Mouse (Mus musculus) embryonic stem cell, embryonic (primary cell): Measurements from ENCODE around the gene Myo5a.
"Not testable (repeated sequence)": the region's sequence is repeated elsewhere in the genome, so short reads cannot be mapped to it uniquely, and the experiment has no call there.

ENCODE experiments used
- CTCF ChIA-PET, 4 experiments: fragments of 300-600 bp in 2 of 4; fragments of 350-600 bp in 2 of 4; sonication (Branson Sonifier 250); formaldehyde crosslinking; loops; one replicate each; lab custom pipeline; 2022; ENCODE audit warnings: inconsistent platforms in 2 of 4; lab: Charles Lee
- POLR2A ChIA-PET, 4 experiments: fragments of 300-600 bp in 2 of 4; fragments of 350-600 bp in 2 of 4; sonication (Branson Sonifier 250); formaldehyde crosslinking; loops; one replicate each; lab custom pipeline; 2022; ENCODE audit warnings: antibody characterized with exemption in 4 of 4, inconsistent platforms in 1 of 4; lab: Charles Lee

Gene Myo5a

DNA sequence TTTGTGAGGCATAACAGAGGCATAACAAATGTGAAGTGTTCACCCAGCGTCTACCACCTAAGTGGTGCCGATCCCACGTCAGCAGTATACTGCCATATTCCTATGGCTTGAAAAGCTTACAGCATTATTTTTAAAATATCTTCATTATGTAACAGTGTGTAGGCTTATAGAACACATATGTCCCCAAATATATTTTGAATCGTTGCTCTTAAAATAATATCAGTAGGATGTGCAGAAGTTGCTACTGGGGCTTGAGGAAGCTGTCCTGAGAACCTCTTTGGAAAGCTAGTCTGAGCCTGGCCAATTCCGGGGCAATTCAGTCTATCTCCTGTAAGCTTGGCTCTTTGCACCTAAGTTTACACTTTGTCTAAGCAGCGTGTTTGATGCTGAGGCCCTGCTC lies 177.1 kb downstream of the Myo5a start:
- CTCF ChIA-PET, result interaction anchor here in 1 of 4 experiments (0.9 kb wide), 1 partner anchor 30 kb away, joined by 3 read pairs; no protein-coding TSS in a partner anchor
- POLR2A ChIA-PET, result interaction anchor here in 2 of 4 experiments (0.7 to 1.7 kb wide), 2 partner anchors 14 to 17 kb away, joined by 3 to 5 read pairs; no protein-coding TSS in a partner anchor

DNA sequence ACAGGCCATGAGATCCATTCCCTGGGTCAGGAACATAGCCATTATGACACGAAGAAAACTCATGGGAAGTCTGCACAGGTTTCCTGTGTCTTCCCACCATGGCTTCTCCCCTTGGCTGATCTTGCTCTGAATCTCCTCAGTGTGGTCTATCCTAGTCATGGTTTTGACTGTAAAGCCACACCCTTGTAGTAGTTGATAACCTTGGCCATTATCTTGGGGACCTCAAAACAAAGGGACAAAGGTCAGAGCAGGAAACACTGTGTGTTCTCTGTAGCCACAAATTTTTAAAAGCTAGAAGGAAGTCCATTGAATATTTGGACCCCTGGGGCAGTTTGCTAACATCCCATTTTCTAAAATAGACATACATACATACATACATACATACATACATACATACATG lies 177.5 kb downstream of the Myo5a start:
- CTCF ChIA-PET, result interaction anchor here in 1 of 4 experiments (0.6 kb wide), 1 partner anchor 34 kb away, joined by 3 read pairs; no protein-coding TSS in a partner anchor
- POLR2A ChIA-PET, result interaction anchor here in 2 of 4 experiments (0.6 to 1.7 kb wide), 3 partner anchors 13 to 28 kb away, joined by 3 to 5 read pairs (median 3); no protein-coding TSS in a partner anchor

DNA sequence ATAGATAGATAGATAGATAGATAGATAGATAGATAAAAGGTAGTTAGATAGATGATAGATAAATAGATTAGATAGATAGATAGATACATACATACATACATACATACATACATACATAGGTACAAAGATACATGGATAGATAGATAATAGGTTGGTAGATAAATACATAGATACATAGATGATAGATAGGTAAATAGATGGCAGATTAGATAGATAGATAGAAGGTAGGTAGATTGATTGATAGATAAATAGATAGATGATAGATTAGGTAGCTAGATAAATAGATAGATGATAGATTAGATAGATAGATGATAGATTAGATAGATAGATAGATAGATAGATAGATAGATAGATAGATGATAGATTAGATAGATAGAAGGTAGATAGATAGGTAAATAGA lies 178.1 kb downstream of the Myo5a start:
- CTCF ChIA-PET, result interaction anchor here in 1 of 4 experiments (0.6 kb wide), 1 partner anchor 35 kb away, joined by 3 read pairs; no protein-coding TSS in a partner anchor
- POLR2A ChIA-PET, result interaction anchor here in 1 of 4 experiments (0.6 to 1.3 kb wide), 3 partner anchors 13 to 28 kb away, joined by 3 to 4 read pairs (median 3); partner anchors contain the start of gene Myo5c

DNA sequence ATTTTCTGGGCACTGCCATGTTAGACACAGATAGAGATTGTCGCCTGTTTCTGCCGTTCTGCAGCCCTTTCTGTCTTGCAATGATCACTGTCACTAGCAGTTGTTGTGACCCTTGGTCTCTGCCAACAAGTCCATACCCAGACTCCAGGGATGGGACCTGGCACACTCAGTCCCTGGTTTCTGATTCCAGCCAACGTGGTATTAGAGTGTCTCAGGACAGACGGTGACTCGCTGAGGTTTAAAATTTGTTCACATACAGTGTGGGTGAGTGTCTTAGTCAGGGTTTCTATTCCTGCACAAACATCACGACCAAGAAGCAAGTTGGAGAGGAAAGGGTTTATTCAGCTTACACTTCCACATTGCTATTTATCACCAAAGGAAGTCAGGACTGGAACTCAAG lies 182.3 kb downstream of the Myo5a start:
- POLR2A ChIA-PET, result interaction anchor here in 1 of 4 experiments (1.1 to 1.8 kb wide), 2 partner anchors 11 to 17 kb away, joined by 3 to 8 read pairs; no protein-coding TSS in a partner anchor
- CTCF ChIA-PET, result not testable (repeated sequence)

DNA sequence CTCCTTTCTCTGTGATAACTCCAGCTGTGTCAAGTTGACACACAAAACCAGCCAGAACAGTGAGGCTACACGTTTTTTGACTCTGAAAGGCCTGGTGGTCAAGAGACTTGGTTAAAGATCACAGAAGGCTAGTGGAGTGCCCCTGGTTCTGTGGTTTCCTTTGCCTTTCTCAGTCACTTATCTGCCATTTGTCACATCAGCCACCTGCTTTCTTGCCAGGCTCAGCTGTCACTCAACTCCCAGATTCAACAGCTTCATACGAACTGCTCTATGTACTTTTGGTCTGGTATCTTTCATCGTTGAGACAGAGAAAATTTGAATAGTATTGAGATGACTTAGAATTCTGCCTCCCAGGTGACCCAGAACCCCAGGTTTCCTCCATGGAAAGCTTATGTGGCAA lies 183.0 kb downstream of the Myo5a start:
- ChIA-PET POLR2A (interaction anchor here in 2 of 4 experiments (0.8 to 1.8 kb wide), 3 partner anchors 10 to 21 kb away, joined by 3 to 8 read pairs (median 3); no protein-coding TSS in a partner anchor), CTCF (interaction anchor here in 2 of 4 experiments (0.7 to 0.9 kb wide), 3 partner anchors 9 to 273 kb away, joined by 3 to 4 read pairs (median 3); no protein-coding TSS in a partner anchor)

DNA sequence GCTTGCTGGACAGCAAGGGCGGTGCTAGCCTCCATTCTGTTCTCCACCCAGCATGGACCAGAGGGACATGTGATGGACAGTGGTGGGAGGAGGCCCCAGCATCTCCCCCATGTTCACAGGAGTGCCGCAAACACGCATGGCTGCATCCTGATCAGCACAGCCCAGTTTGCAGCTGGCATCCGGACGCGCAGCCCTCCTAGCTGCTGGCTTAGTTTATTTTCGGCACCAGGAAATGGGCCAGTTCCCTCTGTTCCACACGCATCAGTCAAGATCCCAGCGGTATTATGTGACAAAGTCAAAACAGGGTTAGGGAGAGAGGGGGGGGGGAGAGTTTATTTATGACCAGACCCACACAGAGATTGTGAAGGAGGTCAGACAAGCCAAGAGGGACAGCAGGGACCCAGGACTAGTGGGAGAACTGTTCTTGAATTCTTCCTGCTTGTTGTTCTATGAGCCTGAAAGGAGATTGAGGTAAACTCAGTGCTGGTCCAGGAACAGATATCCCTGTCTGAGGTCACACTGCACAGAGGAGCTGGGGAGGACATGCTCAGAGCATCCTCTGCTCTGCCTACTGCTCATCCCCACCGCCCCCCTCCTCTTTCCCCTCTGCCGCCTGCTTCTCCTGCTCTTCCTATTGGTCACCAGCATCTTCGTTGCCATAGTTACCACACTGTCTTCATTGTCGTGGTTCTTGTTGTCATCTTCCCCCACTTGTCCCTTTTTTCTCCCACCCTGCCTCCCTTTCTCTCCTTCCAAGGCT lies 183.6 kb downstream of the Myo5a start:
- POLR2A ChIA-PET, result interaction anchor here in 2 of 4 experiments (0.8 to 1.1 kb wide), 2 partner anchors 10 to 22 kb away, joined by 3 read pairs; no protein-coding TSS in a partner anchor
- CTCF ChIA-PET, result interaction anchor here in 2 of 4 experiments (0.7 to 0.9 kb wide), 3 partner anchors 10 to 273 kb away, joined by 3 to 4 read pairs (median 3); no protein-coding TSS in a partner anchor

DNA sequence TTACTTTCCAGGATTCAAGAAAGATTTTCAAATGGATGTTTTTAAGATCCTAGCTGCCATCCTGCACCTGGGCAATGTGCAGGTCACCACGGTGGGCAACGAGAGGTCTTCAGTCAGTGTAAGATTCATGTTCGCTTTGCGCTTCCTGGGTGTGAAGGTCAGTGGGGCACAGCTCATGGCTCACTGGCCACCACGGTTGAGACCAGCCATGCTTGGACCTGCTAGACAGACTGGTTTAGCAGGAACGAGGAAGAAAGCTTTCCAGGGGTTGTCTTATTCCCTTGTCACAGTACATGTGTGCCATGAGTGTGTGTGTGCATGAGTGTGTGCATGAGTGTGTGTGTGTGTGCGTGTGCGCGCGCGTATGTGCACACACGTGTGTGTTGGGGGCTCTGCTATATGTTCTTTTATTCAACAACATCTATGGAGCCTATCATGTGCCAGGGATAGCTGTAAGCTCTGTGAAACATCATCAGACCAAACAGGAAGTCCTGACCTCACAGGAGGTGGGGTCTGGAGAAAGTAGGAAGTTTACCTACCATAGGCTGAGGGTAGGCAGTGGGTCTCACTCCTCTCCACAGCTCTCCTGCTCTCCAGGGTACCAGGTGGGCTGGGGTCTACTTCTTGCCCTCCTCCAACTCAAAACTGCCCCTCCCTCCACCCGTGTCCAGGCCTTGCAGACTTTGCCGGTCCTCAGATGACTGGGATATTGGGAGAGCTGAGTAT lies 185.2 kb downstream of the Myo5a start:
- CTCF ChIA-PET, result interaction anchor here in 2 of 4 experiments (0.6 to 0.7 kb wide), 2 partner anchors 27 to 56 kb away, joined by 3 to 4 read pairs; no protein-coding TSS in a partner anchor
- POLR2A ChIA-PET, result interaction anchor here in 2 of 4 experiments (1.0 to 2.0 kb wide), 4 partner anchors 12 to 27 kb away, joined by 3 to 5 read pairs (median 4); partner anchors contain the start of gene Myo5c (in 1 of the 2)

DNA sequence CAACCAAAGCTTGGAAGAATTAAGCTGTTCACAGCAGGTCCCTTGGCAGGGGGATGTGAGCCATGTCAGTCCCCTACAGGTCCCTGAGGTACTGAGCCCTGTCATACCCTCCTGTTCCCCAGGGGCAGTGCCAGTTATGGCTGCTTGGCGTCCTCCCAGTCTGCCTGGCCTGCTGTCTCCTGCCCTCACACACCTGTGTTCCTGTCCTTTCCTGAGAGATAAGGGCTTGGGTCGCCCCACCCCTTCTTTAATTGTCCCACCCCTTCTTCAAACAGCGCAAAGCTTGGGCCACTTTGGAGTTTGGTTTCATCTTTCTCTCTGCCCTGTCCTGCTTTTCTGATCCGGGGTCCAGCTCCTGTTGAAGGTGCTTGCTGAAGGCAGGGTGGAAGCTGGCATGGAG lies 188.0 kb downstream of the Myo5a start:
- POLR2A ChIA-PET, result interaction anchor here in 1 of 4 experiments (0.6 to 1.0 kb wide), 2 partner anchors 24 to 344 kb away, joined by 3 read pairs; no protein-coding TSS in a partner anchor
- CTCF ChIA-PET, result interaction anchor here in 3 of 4 experiments (0.6 to 0.7 kb wide), 6 partner anchors 64 to 836 kb away, joined by 3 to 13 read pairs (median 3); no protein-coding TSS in a partner anchor

DNA sequence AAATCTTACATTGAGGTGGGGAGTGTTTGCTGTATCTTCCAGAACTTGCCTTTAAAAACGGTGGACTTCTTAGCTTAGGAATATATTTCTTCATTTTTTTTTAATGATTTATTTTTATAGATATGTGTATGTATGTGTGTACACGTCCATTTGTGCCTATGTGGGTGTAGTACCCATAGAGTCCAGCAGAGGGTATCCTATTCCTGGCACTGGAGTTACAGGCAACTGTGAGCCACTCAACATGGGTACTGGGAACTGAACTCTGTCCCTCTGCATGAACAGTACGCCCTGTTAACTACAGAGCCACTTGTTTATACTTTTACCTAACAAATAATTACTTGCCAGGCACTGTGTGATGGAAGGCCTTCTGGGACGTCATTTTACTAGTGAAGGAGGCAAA lies 188.8 kb downstream of the Myo5a start:
- POLR2A ChIA-PET, result interaction anchor here in 1 of 4 experiments (1.1 to 1.5 kb wide), 2 partner anchors 28 to 44 kb away, joined by 3 to 6 read pairs; partner anchors contain the start of gene Myo5c
- CTCF ChIA-PET, result interaction anchor here in 2 of 4 experiments (0.7 to 1.6 kb wide), 3 partner anchors 15 to 41 kb away, joined by 3 to 4 read pairs (median 3); no protein-coding TSS in a partner anchor

DNA sequence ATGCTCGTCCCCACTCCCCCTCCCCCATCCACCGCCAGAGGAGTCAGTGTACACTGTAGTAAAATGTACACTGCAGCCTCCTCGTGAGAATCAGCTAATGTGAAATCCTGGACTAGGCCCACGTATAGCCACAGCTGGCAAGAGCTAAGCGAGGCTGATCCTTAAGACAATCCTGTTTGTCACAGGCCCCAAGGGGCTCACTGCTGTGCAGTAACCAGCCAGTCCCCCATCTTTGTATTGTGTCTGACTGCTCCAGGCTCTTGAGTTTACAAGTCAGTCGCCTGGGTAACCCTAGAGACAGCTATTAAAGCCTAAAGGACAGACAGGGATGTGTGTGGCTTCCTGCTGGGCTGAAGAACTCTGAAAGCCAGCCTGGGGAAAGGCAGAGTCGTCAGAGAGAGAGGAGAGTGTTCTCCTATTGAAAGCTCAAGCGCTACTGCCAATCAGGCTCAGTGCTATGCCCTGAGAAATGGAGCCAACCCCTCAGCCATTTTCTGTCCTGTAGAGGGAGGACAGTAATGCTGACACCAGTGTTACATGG lies 190.6 kb downstream of the Myo5a start:
- ChIA-PET POLR2A (interaction anchor here (0.5 to 1.9 kb wide), 16 partner anchors 9 to 906 kb away, joined by 3 to 6 read pairs (median 3); partner anchors contain the start of gene Myo5c (in 1 of the 4)), CTCF (interaction anchor here (0.6 to 2.8 kb wide), 13 partner anchors 18 to 302 kb away, joined by 3 to 13 read pairs (median 5); no protein-coding TSS in a partner anchor)

DNA sequence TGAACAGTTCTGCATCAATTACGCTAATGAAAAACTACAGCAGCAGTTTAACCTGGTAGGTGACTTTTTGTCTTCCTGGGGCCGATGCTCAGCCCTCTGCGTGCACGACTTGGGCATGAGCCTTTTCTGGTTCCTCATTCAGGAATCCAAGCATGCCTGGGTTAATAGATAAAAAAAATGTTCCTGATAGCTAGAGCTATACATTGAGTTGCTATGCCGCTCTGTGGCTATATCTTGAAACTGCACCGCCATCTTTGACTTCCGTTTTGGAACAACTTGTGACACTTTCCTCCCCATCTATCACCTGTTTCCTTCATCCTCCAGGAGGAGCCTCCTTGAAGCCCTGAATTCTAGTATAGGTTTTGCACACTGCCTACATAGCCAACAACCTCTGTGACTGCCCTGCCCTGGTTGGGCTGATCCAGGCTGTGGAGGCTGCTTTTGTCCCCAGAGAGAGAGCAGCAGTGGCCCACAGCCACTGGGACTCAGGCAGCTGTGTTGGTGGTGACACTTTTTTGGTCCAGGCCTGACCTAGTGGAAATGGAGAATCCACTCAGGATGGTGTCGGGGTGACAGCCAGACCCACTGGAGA lies 191.5 kb downstream of the Myo5a start:
- ChIA-PET POLR2A (interaction anchor here in 3 of 4 experiments (0.7 to 1.9 kb wide), 9 partner anchors 8 to 117 kb away, joined by 3 to 6 read pairs (median 3); no protein-coding TSS in a partner anchor), CTCF (interaction anchor here in 3 of 4 experiments (0.6 to 2.8 kb wide), 12 partner anchors 13 to 225 kb away, joined by 3 to 13 read pairs (median 4); partner anchors contain the start of gene Myo5c (in 1 of the 3))

DNA sequence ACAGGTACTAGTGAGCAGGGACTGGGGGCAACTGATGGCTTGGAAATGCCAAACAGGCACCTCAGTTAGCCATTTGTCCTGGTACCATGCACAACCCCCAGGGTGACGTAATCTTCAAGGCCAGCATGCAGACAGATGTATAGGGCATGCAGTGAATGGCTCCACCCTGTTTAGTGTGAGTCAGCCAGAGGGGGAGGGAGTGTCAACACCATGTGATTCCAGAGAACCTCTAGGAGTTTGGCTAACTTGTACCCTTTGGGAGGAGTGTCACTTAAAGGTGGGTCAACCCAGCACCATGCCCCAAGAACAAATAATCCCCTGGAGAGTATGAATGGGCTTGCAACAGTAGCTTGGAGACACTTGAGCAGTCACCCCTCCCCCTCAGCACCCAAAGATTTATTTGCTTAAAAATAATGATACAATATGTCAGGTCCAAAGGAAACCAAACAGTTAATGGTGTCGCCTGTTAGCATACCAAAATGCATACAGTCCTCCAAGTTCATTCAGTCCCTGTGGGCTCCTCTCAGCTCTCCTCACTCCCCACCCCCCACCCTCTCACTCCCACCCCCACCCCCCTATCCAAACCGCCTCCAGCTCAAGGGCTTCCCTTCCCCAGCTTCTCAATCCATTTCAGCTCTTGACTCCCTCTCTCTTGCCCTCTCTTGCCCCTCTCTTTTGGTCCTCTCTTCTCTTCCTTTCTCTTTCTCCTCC lies 193.3 kb downstream of the Myo5a start:
- ChIA-PET POLR2A (interaction anchor here in 2 of 4 experiments (0.9 to 1.5 kb wide), 5 partner anchors 10 to 56 kb away, joined by 3 read pairs; partner anchors contain the start of gene Myo5c (in 1 of the 2)), CTCF (interaction anchor here in 2 of 4 experiments (0.6 to 0.8 kb wide), 3 partner anchors 45 to 221 kb away, joined by 3 to 4 read pairs (median 3); no protein-coding TSS in a partner anchor)

DNA sequence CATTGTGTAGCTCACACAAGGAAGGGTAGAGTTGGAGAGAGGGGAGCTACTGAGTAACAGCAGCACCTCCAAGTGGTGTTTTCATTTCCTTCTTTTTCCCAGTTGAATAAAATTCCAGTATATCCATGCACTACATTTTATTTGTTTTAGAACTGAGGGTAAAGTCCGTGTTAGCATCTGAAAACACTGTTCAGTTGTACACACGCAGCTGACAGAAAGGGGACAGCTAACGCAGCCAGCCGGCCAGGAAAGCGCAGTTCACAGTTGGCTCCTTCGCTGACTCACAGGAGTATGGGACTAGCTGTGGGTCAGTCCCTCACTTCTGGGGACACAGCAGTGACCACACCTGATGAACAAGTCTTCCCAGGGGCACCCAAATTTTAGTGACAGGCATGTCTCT lies 196.3 kb downstream of the Myo5a start:
- ChIA-PET CTCF (interaction anchor here in 3 of 4 experiments (0.6 to 0.9 kb wide), 4 partner anchors 16 to 217 kb away, joined by 3 to 4 read pairs (median 3); no protein-coding TSS in a partner anchor), POLR2A (no interaction called here)

DNA sequence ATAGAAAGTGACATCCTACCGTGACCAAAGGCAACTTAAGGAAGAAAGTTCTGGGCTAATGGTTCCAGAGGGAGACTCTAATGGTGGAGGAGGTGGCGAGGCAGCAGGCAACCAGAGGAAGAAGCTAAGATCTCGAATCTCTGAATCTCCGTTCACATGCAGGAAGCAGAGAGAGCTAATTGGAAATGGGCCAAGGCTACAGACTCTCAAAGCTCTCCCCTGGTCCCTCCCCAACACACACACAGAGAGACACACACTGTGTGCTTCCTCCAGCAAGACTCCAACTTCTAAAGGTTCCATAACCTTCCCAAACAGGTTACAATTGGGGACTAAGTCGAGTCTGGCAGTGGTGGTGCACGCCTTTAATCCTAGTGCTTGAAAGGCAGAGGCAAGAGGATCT lies 199.6 kb downstream of the Myo5a start:
- ChIA-PET CTCF (interaction anchor here in 1 of 4 experiments (0.8 kb wide), 1 partner anchor 13 kb away, joined by 3 read pairs; no protein-coding TSS in a partner anchor), POLR2A (interaction anchor here in 3 of 4 experiments (0.6 to 1.4 kb wide), 5 partner anchors 9 to 118 kb away, joined by 3 to 5 read pairs (median 3); no protein-coding TSS in a partner anchor)

DNA sequence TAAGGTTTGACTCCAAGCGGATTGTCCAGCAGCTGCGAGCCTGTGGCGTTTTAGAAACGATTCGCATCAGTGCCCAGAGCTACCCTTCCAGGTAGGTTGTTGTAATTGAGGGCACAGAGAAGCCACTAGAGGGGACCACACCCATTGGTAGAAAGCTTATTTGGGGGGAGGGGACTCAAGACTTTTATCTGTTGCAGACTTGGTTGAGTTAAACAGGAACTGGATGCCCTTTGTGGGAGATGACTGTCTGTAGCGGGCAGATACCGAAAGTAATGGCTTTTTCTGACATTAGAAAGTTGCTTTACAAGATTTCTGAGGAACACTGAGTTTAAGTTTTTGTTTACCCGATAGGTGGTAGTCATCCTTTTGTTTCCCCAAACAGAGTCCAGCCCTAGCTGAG lies 200.7 kb downstream of the Myo5a start:
- POLR2A ChIA-PET, result interaction anchor here in 1 of 4 experiments (0.9 kb wide), 1 partner anchor 50 kb away, joined by 3 read pairs; no protein-coding TSS in a partner anchor
- CTCF ChIA-PET, result interaction anchor here in 1 of 4 experiments (0.6 kb wide), 1 partner anchor 199 kb away, joined by 5 read pairs; no protein-coding TSS in a partner anchor
